Mouse (Mus musculus): ENCODE data around the gene Qrich1. TPM values are rescaled to one million over a fixed set of nuclear protein-coding genes. Genes with fewer than 3 reads are reported as not detected.

The Qrich1 gene
- polyA plus RNA-seq, 1 experiment from 2014 or later: 152 TPM

DNA sequence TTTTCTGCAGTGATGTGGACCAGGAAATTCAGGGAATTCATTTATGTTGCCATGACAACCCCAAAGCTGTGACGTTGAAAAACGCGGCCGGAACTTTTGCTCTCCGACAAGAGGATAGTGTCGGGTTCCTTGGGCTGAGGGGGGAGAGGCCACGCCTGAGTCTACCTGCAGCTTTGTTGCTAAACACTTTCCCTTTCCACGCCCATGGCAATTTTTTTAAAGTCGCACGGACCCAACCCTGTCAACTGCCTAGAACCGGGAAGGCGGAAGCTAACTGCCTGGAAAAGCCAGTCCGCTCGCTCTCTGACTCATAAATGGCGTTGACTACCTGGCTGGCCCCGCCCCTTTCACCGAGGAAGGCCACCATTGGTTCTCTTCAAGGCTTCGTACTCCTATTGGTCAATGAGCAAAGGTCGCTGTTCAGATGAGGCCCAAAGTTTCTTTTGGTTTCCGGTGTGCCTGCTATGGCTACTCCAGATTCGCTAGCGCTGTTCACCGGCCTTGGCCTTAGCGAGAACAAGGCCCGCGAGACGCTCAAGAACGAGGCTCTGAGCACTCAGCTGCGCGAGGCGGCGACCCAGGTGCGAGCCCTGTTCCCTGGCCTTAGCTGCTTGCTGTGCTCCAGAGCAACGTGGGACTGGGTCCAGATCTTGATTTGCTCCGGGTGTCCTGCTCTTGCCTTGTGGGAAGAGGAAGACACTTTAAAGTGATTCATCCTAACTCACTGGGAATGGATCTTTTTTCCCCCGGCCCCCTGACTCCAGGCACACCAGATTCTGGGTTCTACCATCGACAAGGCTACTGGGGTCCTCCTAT lies 8.8 kb upstream of the Qrich1 start, which contains the start of gene Qars:
Qars (plus strand) TSS at position 88 of the 816 bp plus-strand sequence.
- peaks cover 14% of the 10 kb centered on the region for H3K36me3 ChIP-seq (ENCODE audit: control insufficient read depth, insufficient read depth)
- peak within 1 kb of the TSS; percentile 74 for H3K27ac ChIP-seq (ENCODE audit: low read length)
- H3K9me3 ChIP-seq (ENCODE audit: control insufficient read depth, low read length): no peaks in the 10 kb centered on the region
- ATAC-seq: peak; percentile 97
- H3K4me2 ChIP-seq (ENCODE audit: low read length): peak within 1 kb of the TSS; percentile 83
- H3K9ac ChIP-seq (replicated peaks; ENCODE audit: low read depth, low read length): peak within 1 kb of the TSS; percentile 49
- H3K4me1 ChIP-seq (replicated peaks; ENCODE audit: control insufficient read depth, insufficient read depth, low read length): peaks cover 15% of the 10 kb centered on the region
- H3K4me3 ChIP-seq (replicated peaks; ENCODE audit: low read length): peak within 1 kb of the TSS; percentile 63
- no peaks in the 10 kb centered on the region for H3K27me3 ChIP-seq (replicated peaks; ENCODE audit: control insufficient read depth, insufficient read depth, low read length)
- under 1% methylated on average over 37 of the region's 37 CpGs for WGBS

DNA sequence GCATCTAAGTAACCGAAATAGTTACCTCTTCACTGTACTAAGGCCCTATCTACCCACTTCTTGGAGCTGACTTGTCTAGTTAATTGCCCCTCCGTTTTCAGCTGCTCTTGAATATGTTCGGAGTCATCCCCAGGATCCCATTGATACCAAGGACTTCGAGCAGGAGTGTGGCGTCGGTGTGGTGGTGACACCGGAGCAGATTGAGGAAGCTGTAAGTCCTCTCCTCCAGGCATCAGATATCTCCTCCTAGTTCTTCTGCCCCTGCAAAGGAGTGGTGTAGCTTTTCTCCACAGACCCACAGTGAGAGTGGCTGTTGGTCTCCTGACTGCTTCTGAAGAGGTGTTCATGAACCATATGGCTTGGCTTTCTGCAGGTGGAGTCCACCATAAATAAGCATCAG lies 7.8 kb upstream of the Qrich1 start:
- 88% methylated on average over 7 of the region's 7 CpGs for WGBS
- no peak overlapping the region; the same call in 1 of the 2 replicates for H3K4me3 ChIP-seq (replicated peaks; ENCODE audit: low read length)
- H3K4me1 ChIP-seq (replicated peaks; ENCODE audit: control insufficient read depth, insufficient read depth, low read length): peaks cover 15% of the 10 kb centered on the region
- no peak overlapping the region for H3K27ac ChIP-seq (ENCODE audit: low read length)
- H3K9ac ChIP-seq (replicated peaks; ENCODE audit: low read depth, low read length): no peak overlapping the region
- H3K27me3 ChIP-seq (replicated peaks; ENCODE audit: control insufficient read depth, insufficient read depth, low read length): no peaks in the 10 kb centered on the region
- peak overlapping the region; percentile 83 for H3K4me2 ChIP-seq (ENCODE audit: low read length)
- no peak for ATAC-seq
- H3K36me3 ChIP-seq (ENCODE audit: control insufficient read depth, insufficient read depth): peaks cover 21% of the 10 kb centered on the region; the same call in 1 of the 2 replicates
- H3K9me3 ChIP-seq (ENCODE audit: control insufficient read depth, low read length): no peaks in the 10 kb centered on the region

DNA sequence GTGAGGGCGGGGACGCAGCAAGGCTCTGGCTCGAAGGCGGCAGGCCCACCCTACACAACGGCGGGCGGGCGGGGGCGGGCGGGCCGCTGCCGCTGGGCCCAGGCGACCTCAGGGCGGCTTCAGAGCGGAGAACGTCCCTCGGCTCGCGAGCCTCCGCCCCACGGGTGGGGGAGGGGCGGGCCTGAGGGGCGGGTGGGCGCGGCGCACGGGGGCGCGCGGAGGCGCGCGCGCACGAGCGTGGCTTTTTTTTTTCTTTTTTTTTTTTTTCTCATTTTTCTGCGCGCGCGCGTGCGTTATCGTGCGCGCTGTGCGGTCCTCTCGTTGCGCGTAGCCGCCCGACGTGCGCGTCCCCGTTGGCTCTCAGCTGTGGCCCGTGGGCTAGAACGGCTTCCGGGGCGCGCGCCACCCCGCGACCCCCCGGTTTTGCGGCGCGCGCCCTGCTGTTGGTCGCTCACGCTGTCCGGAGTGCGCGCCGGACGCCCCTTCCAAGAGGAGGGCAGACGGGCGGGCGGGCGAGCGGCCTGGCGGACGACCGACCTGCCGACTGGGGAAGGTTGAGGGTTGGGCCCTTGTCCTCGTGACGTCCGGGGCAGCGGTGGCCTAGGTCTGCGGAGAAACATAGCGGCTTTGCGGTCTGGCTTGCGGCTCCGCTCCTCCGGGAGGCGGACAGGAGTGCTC lies 786 bp downstream of the Qrich1 start:
- peaks cover 32% of the 10 kb centered on the region for H3K4me1 ChIP-seq (replicated peaks; ENCODE audit: control insufficient read depth, insufficient read depth, low read length)
- H3K9ac ChIP-seq (replicated peaks; ENCODE audit: low read depth, low read length): peak overlapping the region; percentile 95
- H3K27me3 ChIP-seq (replicated peaks; ENCODE audit: control insufficient read depth, insufficient read depth, low read length): no peaks in the 10 kb centered on the region
- H3K27ac ChIP-seq (ENCODE audit: low read length): peak overlapping the region; percentile 100
- H3K4me2 ChIP-seq (ENCODE audit: low read length): peak overlapping the region; percentile 84
- WGBS: 0% methylated on average over 63 of the region's 95 CpGs
- peak; percentile 76 for ATAC-seq
- H3K4me3 ChIP-seq (replicated peaks; ENCODE audit: low read length): peak overlapping the region; percentile 95
- H3K9me3 ChIP-seq (ENCODE audit: control insufficient read depth, low read length): no peaks in the 10 kb centered on the region
- H3K36me3 ChIP-seq (ENCODE audit: control insufficient read depth, insufficient read depth): peaks cover 18% of the 10 kb centered on the region

DNA sequence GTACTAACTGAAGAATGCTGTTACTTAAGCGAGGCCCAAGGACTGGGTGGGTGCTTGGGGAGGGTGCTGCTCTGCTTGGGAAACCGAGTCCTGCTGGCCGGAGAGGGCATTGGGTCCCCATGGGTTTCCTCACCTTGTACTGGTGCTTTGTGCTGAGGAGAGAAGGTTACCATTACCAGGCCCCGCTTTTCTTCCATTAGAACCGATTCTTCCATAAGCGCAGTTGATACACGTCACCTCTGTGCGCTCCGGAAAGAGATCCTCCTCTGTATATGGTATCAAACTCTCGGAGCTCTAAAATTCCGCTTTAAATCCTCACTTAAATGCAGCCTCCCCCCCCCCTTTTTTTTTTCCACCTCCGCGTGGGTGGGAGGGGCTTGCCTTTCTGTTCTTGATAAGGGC lies 1.3 kb downstream of the Qrich1 start:
- no peaks in the 10 kb centered on the region for H3K27me3 ChIP-seq (replicated peaks; ENCODE audit: control insufficient read depth, insufficient read depth, low read length)
- H3K4me3 ChIP-seq (replicated peaks; ENCODE audit: low read length): peak overlapping the region; percentile 95
- peak; percentile 8 for ATAC-seq
- H3K36me3 ChIP-seq (ENCODE audit: control insufficient read depth, insufficient read depth): peaks cover 16% of the 10 kb centered on the region
- H3K27ac ChIP-seq (ENCODE audit: low read length): peak overlapping the region; percentile 100
- WGBS: under 1% methylated on average over 13 of the region's 13 CpGs
- H3K4me1 ChIP-seq (replicated peaks; ENCODE audit: control insufficient read depth, insufficient read depth, low read length): peaks cover 32% of the 10 kb centered on the region
- peak overlapping the region; percentile 95 for H3K9ac ChIP-seq (replicated peaks; ENCODE audit: low read depth, low read length)
- H3K9me3 ChIP-seq (ENCODE audit: control insufficient read depth, low read length): no peaks in the 10 kb centered on the region
- peak overlapping the region; percentile 84 for H3K4me2 ChIP-seq (ENCODE audit: low read length)

DNA sequence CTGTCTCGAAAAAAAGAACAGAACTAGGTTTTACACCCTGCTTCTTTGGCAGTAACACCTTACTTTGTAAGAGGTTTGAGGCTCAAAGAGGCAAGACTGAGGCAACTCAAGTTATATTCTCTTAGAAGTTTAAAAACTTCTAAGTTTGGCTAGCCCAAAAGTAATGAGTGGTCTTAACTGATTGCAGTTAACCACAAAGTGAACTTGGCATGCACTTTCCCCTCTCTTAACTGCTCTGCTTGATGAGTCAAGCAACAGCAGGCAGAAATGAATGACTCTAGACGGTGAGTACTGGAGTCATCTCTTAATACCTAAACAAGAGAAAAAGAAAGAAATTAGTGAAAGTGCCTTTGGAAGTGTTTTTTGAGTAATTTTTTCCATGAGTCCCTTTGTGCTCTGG lies 5.0 kb downstream of the Qrich1 start:
- Histone ChIP-seq H3K9me3 (ENCODE audit: control insufficient read depth, low read length) (no peaks in the 10 kb centered on the region), H3K4me3 (replicated peaks; ENCODE audit: low read length) (no peak overlapping the region), H3K9ac (replicated peaks; ENCODE audit: low read depth, low read length) (no peak overlapping the region), H3K4me1 (replicated peaks; ENCODE audit: control insufficient read depth, insufficient read depth, low read length) (peaks cover 24% of the 10 kb centered on the region), H3K27me3 (replicated peaks; ENCODE audit: control insufficient read depth, insufficient read depth, low read length) (no peaks in the 10 kb centered on the region), H3K36me3 (ENCODE audit: control insufficient read depth, insufficient read depth) (no peaks in the 10 kb centered on the region), H3K4me2 (ENCODE audit: low read length) (no peak overlapping the region), H3K27ac (ENCODE audit: low read length) (no peak overlapping the region)
- ATAC-seq: no peak
- 50% methylated on average over 2 of the region's 2 CpGs for WGBS

DNA sequence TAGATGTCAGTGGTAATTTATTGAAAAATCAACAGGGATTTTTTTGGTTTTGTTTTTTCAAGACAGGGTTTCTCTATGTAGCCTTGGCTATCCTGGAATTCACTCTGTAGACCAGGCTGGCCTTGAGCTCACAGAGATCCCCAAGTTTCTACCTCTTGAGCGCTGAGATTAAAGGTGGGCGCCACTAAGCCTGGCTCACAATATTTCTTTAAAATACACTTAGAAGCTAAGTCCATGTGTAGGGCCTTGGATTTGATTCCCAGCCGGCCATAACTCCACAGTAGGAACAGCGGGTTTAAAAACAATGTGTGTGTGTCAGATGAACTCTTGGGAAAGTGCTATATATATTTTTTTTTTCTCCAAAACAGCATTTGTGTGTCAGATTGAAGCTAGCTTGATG lies 6.7 kb downstream of the Qrich1 start:
- Histone ChIP-seq H3K27ac (ENCODE audit: low read length) (no peak overlapping the region), H3K4me3 (replicated peaks; ENCODE audit: low read length) (no peak overlapping the region), H3K9ac (replicated peaks; ENCODE audit: low read depth, low read length) (no peak overlapping the region), H3K36me3 (ENCODE audit: control insufficient read depth, insufficient read depth) (no peaks in the 10 kb centered on the region), H3K9me3 (ENCODE audit: control insufficient read depth, low read length) (no peaks in the 10 kb centered on the region), H3K4me2 (ENCODE audit: low read length) (no peak overlapping the region), H3K27me3 (replicated peaks; ENCODE audit: control insufficient read depth, insufficient read depth, low read length) (no peaks in the 10 kb centered on the region), H3K4me1 (replicated peaks; ENCODE audit: control insufficient read depth, insufficient read depth, low read length) (peaks cover 24% of the 10 kb centered on the region)
- ATAC-seq: no peak
- 94% methylated on average over 4 of the region's 4 CpGs for WGBS

DNA sequence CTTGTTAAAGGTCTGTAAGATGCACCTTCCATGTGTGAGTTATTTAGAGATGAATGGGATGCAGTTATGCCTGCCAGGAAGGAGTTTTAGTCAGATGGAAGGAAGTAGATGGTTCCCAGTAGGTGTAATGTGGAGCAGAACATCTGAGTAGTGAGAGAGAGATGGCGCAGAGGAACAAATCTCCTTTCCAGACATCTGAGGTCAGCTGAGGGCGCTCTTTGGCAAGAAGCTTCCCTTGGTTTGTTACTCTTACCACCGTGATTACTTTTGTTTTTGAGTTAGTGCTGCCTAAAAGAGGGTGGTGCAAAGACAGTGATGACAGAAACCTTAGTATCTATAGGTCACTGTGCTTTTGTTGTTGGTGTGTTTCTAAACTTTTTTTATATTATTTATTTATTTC lies 8.8 kb downstream of the Qrich1 start:
- ATAC-seq: no peak
- H3K9ac ChIP-seq (replicated peaks; ENCODE audit: low read depth, low read length): no peak overlapping the region
- H3K27me3 ChIP-seq (replicated peaks; ENCODE audit: control insufficient read depth, insufficient read depth, low read length): no peaks in the 10 kb centered on the region
- WGBS: 82% methylated on average over 3 of the region's 3 CpGs
- peaks cover 8% of the 10 kb centered on the region for H3K4me1 ChIP-seq (replicated peaks; ENCODE audit: control insufficient read depth, insufficient read depth, low read length)
- H3K27ac ChIP-seq (ENCODE audit: low read length): no peak overlapping the region
- no peaks in the 10 kb centered on the region for H3K9me3 ChIP-seq (ENCODE audit: control insufficient read depth, low read length)
- H3K36me3 ChIP-seq (ENCODE audit: control insufficient read depth, insufficient read depth): peaks cover 15% of the 10 kb centered on the region
- no peak overlapping the region for H3K4me3 ChIP-seq (replicated peaks; ENCODE audit: low read length)
- H3K4me2 ChIP-seq (ENCODE audit: low read length): no peak overlapping the region

DNA sequence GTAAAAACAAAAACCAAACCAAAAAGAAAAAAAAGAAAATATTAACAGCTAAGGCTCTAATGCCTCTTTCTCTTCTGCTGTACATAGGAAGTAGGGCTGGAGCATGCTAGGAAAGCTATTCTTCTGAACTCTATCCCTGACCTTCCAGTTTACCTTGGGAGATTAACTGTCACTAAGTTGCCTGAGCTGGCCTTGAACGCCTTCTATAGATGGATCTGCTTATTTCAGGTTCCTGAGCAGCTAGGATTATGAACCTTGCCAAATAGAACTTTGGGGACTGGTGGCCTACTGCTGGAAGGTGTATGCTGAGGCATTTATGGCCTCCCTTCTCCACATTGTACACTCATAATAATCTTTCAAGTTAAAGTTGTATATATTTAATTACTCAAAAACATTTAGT lies 14.3 kb downstream of the Qrich1 start:
- no peak overlapping the region for H3K9ac ChIP-seq (replicated peaks; ENCODE audit: low read depth, low read length)
- 92% methylated on average over 1 of the region's 1 CpGs for WGBS
- no peaks in the 10 kb centered on the region for H3K9me3 ChIP-seq (ENCODE audit: control insufficient read depth, low read length)
- H3K4me3 ChIP-seq (replicated peaks; ENCODE audit: low read length): no peak overlapping the region
- peaks cover 45% of the 10 kb centered on the region for H3K36me3 ChIP-seq (ENCODE audit: control insufficient read depth, insufficient read depth)
- no peaks in the 10 kb centered on the region for H3K27me3 ChIP-seq (replicated peaks; ENCODE audit: control insufficient read depth, insufficient read depth, low read length)
- H3K4me1 ChIP-seq (replicated peaks; ENCODE audit: control insufficient read depth, insufficient read depth, low read length): no peaks in the 10 kb centered on the region
- H3K4me2 ChIP-seq (ENCODE audit: low read length): no peak overlapping the region
- no peak overlapping the region for H3K27ac ChIP-seq (ENCODE audit: low read length)
- no peak for ATAC-seq

GRCm38 (mm10) chr9:108531496-108531895 lies 14.9 kb downstream of the Qrich1 start:
- 97% methylated on average over 1 of the region's 1 CpGs for WGBS
- H3K36me3 ChIP-seq (ENCODE audit: control insufficient read depth, insufficient read depth): peaks cover 45% of the 10 kb centered on the region
- no peak overlapping the region for H3K9ac ChIP-seq (replicated peaks; ENCODE audit: low read depth, low read length)
- H3K4me3 ChIP-seq (replicated peaks; ENCODE audit: low read length): no peak overlapping the region
- no peak overlapping the region for H3K4me2 ChIP-seq (ENCODE audit: low read length)
- no peaks in the 10 kb centered on the region for H3K9me3 ChIP-seq (ENCODE audit: control insufficient read depth, low read length)
- no peaks in the 10 kb centered on the region for H3K27me3 ChIP-seq (replicated peaks; ENCODE audit: control insufficient read depth, insufficient read depth, low read length)
- no peaks in the 10 kb centered on the region for H3K4me1 ChIP-seq (replicated peaks; ENCODE audit: control insufficient read depth, insufficient read depth, low read length)
- ATAC-seq: no peak
- no peak overlapping the region for H3K27ac ChIP-seq (ENCODE audit: low read length)

Data from forebrain, embryonic 16.5 days (tissue).